Mouse (Mus musculus) gastrocnemius, postnatal 10 days (tissue): ENCODE measurements around the gene Phf13. TPM values are rescaled to one million over a fixed set of nuclear protein-coding genes. Genes with fewer than 3 reads are reported as not detected.

Experiments used
- DNase-seq: peaks from one replicate; pipeline ENCODE4 v3.0.0; 2021; ENCODE audit warnings: mixed read lengths
- total RNA-seq, 2 experiments: library from RNA; stranded (reverse); gene quantifications; 2 replicates each; pipeline ENCODE4 v1.2.3; 2021

Phf13 gene
- total RNA-seq, 2 experiments from 2014 or later = 6.5 to 9.5 TPM

DNA sequence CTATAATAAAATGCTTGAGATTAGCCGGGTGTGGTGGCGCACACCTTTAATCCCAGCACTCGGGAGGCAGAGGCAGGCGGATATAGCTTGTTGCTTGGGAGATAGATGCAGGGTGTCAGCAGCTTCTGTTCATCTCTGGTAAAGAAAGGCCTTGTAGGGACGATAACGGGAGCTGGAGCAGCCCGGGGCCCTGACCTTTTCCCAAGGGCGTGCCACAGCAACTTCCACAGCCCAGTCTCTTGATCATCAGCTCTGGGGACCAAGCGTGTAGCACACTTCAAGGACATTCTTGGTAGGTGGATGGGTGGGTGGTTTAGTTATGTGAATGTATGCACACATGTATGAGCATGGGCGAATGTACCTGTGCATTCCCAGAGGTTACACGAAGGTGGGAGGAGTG, 49.8 kb downstream of the Phf13 start:
- DNase-seq = no peak

Other genes starting within 250 kb of the Phf13 start
- 10 to 100 TPM; 71.6 to 82.8 TPM for gene Camta1, start 134.4 kb downstream of the Phf13 start, total RNA-seq
- 10 to 100 TPM; 72.1 to 72.3 TPM for gene Dnajc11, start 62.6 kb downstream of the Phf13 start, total RNA-seq
- gene Thap3, start 7.3 kb downstream of the Phf13 start, total RNA-seq = 10 to 100 TPM; 34.1 to 34.4 TPM
- gene Klhl21, start 12.5 kb upstream of the Phf13 start, total RNA-seq = 10 to 100 TPM; 28.9 to 29.3 TPM
- 1 to 10 TPM; 3.2 to 4.7 TPM for gene Zbtb48, start 31.4 kb upstream of the Phf13 start, total RNA-seq
- gene Tas1r1, start 42.3 kb upstream of the Phf13 start, total RNA-seq = 1 to 10 TPM; 1.1 to 1.3 TPM
- 10 to 100 TPM in 1 of 2 experiments, 1 to 10 TPM in 1; 8.7 to 12.9 TPM for gene Nol9, start 43.1 kb upstream of the Phf13 start, total RNA-seq
- 10 to 100 TPM; 14.7 to 22.0 TPM for gene Plekhg5, start 76.2 kb upstream of the Phf13 start, total RNA-seq
- 1 to 10 TPM in 1 of 2 experiments, under 1 TPM in 1; 0.82 to 2.9 TPM for gene Tnfrsf25, start 119.7 kb upstream of the Phf13 start, total RNA-seq
- 1 to 10 TPM; 1.1 to 1.2 TPM for gene Espn, start 156.1 kb upstream of the Phf13 start, total RNA-seq
- not detected for gene Hes2, start 162.6 kb upstream of the Phf13 start, total RNA-seq
- 10 to 100 TPM; 11.9 to 14.1 TPM for gene Acot7, start 181.9 kb upstream of the Phf13 start, total RNA-seq